Mouse (Mus musculus): ENCODE measurements around the gene Tmem26.

GRCm38 (mm10) chr10:68806328-68806727 lies 82.9 kb downstream of the Tmem26 start:
- TF ChIP-seq CTCF (IDR thresholded peaks at IDR 0.05; ENCODE audit: low read depth, low read length) (no peak), TAL1 (conservative IDR thresholded peaks at IDR 0.05; ENCODE audit: low read depth, low read length) (no peak), GATA1 (IDR thresholded peaks at IDR 0.05; ENCODE audit: borderline replicate concordance, low read length) (no peak)
